Mouse (Mus musculus): ENCODE measurements around the gene Zbtb20. TPM values are rescaled to one million over a fixed set of nuclear protein-coding genes. Genes with fewer than 3 reads are reported as not detected.

The Zbtb20 gene
- total and polyA plus RNA-seq, 2 experiments from 2014 or later: 25.2 to 38.0 TPM

DNA sequence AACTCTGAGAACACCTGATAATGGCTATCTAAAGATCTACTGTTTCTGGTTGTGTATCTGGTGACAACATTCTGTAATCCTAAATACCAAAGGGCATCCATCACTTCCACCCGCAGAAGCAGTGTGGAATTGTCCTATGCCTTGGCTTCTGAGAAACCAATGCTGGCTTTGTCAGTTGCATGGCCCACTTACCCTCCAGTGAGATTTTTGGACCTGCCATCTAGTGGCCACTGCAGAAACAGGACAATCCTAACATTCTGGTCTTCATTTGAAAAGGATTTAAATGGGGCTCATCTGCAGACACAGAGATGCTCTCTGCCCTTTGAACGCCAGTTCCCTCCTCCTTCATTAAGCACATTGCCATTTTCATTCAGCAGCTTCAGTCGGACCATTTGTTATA lies 559.3 kb downstream of the Zbtb20 start:
- H3K4me2 ChIP-seq (ENCODE audit: low read depth, low read length, poor library complexity, severe bottlenecking): no peak overlapping the region
- no peak overlapping the region for H3K27ac ChIP-seq (ENCODE audit: low read depth, low read length)
- no peak overlapping the region for H3K9ac ChIP-seq (replicated peaks; ENCODE audit: low read length, poor library complexity, severe bottlenecking)
- H3K27me3 ChIP-seq (ENCODE audit: insufficient read depth, low read length): no peaks in the 10 kb centered on the region
- H3K4me3 ChIP-seq (ENCODE audit: low read depth, low read length): no peak overlapping the region
- no peaks in the 10 kb centered on the region for H3K36me3 ChIP-seq (ENCODE audit: insufficient read depth, low read length)
- no peak for ATAC-seq (ENCODE audit: low FRiP score)
- peak; percentile 71 for TF ChIP-seq CTCF (IDR thresholded peaks at IDR 0.05)
- no peaks in the 10 kb centered on the region for H3K4me1 ChIP-seq (ENCODE audit: insufficient read depth, low read length)
- H3K9me3 ChIP-seq (ENCODE audit: low read length): no peaks in the 10 kb centered on the region
- WGBS: 45% methylated on average over 3 of the region's 3 CpGs
- DNase-seq (ENCODE audit: low spot score): peak; percentile 44

DNA sequence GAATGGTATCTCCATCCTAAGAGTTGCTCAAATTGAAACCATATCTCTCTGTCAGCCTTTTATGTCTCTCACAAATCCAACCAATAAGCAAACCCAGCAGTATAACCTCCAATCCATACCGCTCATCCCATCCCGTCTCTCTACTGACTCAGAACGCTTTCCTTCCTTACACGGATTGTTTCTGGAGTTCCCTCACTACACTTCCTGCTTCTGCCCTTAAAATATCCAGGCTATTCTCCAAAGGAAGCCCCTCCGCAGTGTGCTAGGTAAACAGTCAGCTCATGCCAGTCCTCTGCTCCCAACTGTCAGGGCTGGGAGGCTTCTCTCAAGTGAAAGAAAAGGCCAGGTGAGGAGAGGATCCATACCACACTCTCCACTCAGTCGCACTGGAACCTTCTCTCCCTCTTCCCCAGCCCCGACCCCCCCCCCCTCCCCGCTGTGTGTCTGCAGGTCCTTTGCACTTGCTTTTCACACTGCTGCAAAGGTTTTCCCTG lies 563.2 kb downstream of the Zbtb20 start:
- no peak for ATAC-seq (ENCODE audit: low FRiP score)

DNA sequence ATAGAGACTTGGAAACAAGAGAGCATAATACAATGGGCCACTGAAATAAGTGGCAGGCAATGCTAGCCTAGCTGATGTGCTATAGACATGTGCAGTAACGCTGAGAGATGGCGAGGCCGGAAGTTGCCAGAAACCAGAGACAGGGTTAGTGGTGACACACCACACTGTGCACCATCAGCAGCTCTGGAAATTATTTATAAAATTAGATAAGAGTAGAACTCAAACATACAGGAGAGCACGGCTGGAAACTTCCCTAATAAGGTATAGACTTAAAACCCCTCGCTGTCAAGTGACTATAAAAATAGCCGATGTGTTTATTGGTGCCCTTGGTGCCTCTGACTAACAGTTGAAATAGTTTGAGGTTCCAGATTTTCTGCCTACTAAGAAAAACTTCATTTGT lies 565.7 kb downstream of the Zbtb20 start:
- no peak overlapping the region for H3K27ac ChIP-seq (ENCODE audit: low read depth, low read length)
- 87% methylated on average over 6 of the region's 6 CpGs for WGBS
- H3K9me3 ChIP-seq (ENCODE audit: low read length): no peaks in the 10 kb centered on the region
- DNase-seq (ENCODE audit: low spot score): no peak
- no peak overlapping the region for H3K9ac ChIP-seq (replicated peaks; ENCODE audit: low read length, poor library complexity, severe bottlenecking)
- no peak overlapping the region for H3K4me3 ChIP-seq (ENCODE audit: low read depth, low read length)
- no peaks in the 10 kb centered on the region for H3K36me3 ChIP-seq (ENCODE audit: insufficient read depth, low read length)
- H3K4me1 ChIP-seq (ENCODE audit: insufficient read depth, low read length): no peaks in the 10 kb centered on the region
- no peak overlapping the region for H3K4me2 ChIP-seq (ENCODE audit: low read depth, low read length, poor library complexity, severe bottlenecking)
- no peak for TF ChIP-seq CTCF (IDR thresholded peaks at IDR 0.05)
- ATAC-seq (ENCODE audit: low FRiP score): no peak
- no peaks in the 10 kb centered on the region for H3K27me3 ChIP-seq (ENCODE audit: insufficient read depth, low read length)

More for the DNA sequence above, 563.2 kb downstream of the Zbtb20 start:
- Histone ChIP-seq H3K36me3 (ENCODE audit: insufficient read depth, low read length) (no peaks in the 10 kb centered on the region), H3K27me3 (ENCODE audit: insufficient read depth, low read length) (no peaks in the 10 kb centered on the region), H3K9ac (replicated peaks; ENCODE audit: low read length, poor library complexity, severe bottlenecking) (no peak overlapping the region), H3K27ac (ENCODE audit: low read depth, low read length) (no peak overlapping the region), H3K4me3 (ENCODE audit: low read depth, low read length) (no peak overlapping the region), H3K4me2 (ENCODE audit: low read depth, low read length, poor library complexity, severe bottlenecking) (no peak overlapping the region), H3K9me3 (ENCODE audit: low read length) (no peaks in the 10 kb centered on the region), H3K4me1 (ENCODE audit: insufficient read depth, low read length) (no peaks in the 10 kb centered on the region)
- 77% methylated on average over 7 of the region's 8 CpGs for WGBS
- no peak for TF ChIP-seq CTCF (IDR thresholded peaks at IDR 0.05)
- DNase-seq (ENCODE audit: low spot score): no peak

DNA sequence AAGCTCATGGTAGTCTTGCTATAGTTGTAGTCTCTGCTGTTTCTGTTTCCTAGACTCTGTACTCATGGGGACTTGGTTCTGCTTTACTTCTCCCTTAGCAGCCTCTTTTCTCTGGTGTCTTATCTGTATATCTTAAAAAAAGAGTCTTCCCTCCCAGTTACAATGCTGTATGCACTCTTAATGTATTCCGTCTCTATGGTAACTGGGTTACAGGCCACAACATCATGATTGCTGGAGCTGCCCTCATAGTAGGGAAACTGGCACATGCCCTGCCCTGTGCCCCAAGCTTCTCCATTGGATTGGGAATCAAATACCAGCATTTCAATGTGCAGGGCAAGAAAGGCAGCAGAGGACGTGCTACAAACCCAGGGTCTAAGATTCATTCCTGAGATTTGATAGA lies 567.4 kb downstream of the Zbtb20 start:
- H3K27ac ChIP-seq (ENCODE audit: low read depth, low read length): no peak overlapping the region
- no peak overlapping the region for H3K4me2 ChIP-seq (ENCODE audit: low read depth, low read length, poor library complexity, severe bottlenecking)
- H3K9ac ChIP-seq (replicated peaks; ENCODE audit: low read length, poor library complexity, severe bottlenecking): no peak overlapping the region
- no peaks in the 10 kb centered on the region for H3K4me1 ChIP-seq (ENCODE audit: insufficient read depth, low read length)
- ATAC-seq (ENCODE audit: low FRiP score) (no peak), DNase-seq (ENCODE audit: low spot score) (peak; percentile 10)
- no peaks in the 10 kb centered on the region for H3K36me3 ChIP-seq (ENCODE audit: insufficient read depth, low read length)
- H3K4me3 ChIP-seq (ENCODE audit: low read depth, low read length): no peak overlapping the region
- no peak for TF ChIP-seq CTCF (IDR thresholded peaks at IDR 0.05)
- H3K9me3 ChIP-seq (ENCODE audit: low read length): no peaks in the 10 kb centered on the region
- H3K27me3 ChIP-seq (ENCODE audit: insufficient read depth, low read length): no peaks in the 10 kb centered on the region
- WGBS: 56% methylated on average over 2 of the region's 2 CpGs

DNA sequence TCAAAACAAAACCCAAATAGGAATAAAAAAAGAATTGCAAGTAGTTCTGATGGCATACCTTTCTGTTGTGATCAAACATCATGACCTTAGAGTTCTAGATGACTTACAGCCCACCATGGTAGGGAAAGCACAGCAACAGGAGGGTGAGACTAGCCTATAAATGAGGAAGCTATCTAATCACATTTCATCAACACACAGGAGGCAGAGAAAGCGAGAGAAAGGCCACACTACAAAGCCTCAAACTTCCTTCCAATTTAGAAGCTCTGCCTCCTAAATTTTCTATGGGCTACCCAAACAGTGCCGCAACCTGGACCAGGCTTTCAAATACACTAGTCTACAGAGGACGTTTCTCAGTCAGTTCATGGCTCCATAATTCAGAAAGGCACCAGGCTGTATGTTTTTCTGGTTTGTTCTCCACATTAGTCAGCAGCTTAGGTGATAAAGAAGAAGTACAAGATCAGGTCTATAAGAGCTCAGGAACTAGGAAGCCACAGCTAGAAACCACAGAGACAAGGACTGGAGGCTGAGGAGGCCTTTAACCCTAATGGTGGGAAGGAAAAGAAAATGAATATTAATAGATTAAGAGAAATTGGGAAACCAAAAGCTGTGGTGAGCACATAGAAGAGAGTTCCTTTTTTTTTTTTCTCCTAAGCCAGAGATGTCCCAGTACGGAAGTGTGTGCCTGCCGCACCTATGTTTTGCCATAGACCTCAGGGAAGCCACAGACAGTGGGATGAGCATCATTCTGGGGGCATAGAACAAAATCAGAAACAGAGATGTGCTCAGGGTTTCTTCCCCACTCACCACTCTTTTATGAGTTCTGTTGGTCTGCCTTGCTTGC lies 572.7 kb downstream of the Zbtb20 start:
- ATAC-seq (ENCODE audit: low FRiP score) (no peak), DNase-seq (ENCODE audit: low spot score) (no peak)
- Histone ChIP-seq H3K36me3 (ENCODE audit: insufficient read depth, low read length) (no peaks in the 10 kb centered on the region), H3K4me3 (ENCODE audit: low read depth, low read length) (no peak overlapping the region), H3K9me3 (ENCODE audit: low read length) (no peaks in the 10 kb centered on the region), H3K4me2 (ENCODE audit: low read depth, low read length, poor library complexity, severe bottlenecking) (no peak overlapping the region), H3K27me3 (ENCODE audit: insufficient read depth, low read length) (no peaks in the 10 kb centered on the region), H3K27ac (ENCODE audit: low read depth, low read length) (no peak overlapping the region), H3K4me1 (ENCODE audit: insufficient read depth, low read length) (no peaks in the 10 kb centered on the region), H3K9ac (replicated peaks; ENCODE audit: low read length, poor library complexity, severe bottlenecking) (no peak overlapping the region)
- no peak for TF ChIP-seq CTCF (IDR thresholded peaks at IDR 0.05)
- 88% methylated on average over 5 of the region's 5 CpGs for WGBS

DNA sequence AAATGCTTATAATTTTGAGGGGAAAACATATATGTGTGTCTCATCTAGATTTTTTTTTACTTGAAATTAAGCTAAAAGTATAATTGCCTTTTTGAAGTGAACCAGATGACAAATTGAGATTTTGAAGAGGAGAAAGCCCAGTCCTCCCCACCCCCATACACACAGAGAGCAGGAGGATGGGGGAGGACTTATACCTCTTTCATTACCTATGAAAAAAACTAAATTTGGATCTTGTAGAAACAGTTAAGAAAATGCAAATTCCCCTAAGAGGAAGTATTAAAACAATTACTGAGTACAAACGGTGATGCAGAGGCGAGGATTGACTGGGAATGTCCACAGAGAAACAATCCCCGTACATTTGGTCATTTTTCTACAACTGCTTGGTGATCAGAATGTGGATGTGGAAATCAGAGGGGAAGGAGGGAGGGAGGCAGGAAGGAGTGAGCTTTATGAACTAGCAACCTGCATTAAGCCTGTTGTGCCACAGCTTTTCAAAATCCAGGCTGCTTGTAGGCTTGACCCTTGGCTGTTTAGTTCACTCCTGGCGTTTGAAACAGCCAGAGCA lies 578.8 kb downstream of the Zbtb20 start:
- Histone ChIP-seq H3K9ac (replicated peaks; ENCODE audit: low read length, poor library complexity, severe bottlenecking) (no peak overlapping the region), H3K27ac (ENCODE audit: low read depth, low read length) (no peak overlapping the region), H3K36me3 (ENCODE audit: insufficient read depth, low read length) (no peaks in the 10 kb centered on the region), H3K4me1 (ENCODE audit: insufficient read depth, low read length) (no peaks in the 10 kb centered on the region), H3K4me3 (ENCODE audit: low read depth, low read length) (no peak overlapping the region), H3K9me3 (ENCODE audit: low read length) (no peaks in the 10 kb centered on the region), H3K27me3 (ENCODE audit: insufficient read depth, low read length) (no peaks in the 10 kb centered on the region), H3K4me2 (ENCODE audit: low read depth, low read length, poor library complexity, severe bottlenecking) (no peak overlapping the region)
- ATAC-seq (ENCODE audit: low FRiP score): no peak
- no peak for DNase-seq (ENCODE audit: low spot score)
- 63% methylated on average over 4 of the region's 4 CpGs for WGBS
- TF ChIP-seq CTCF (IDR thresholded peaks at IDR 0.05): no peak
